Mouse (Mus musculus) ES-Bruce4 (cell line): ENCODE measurements around the gene Fyn. TPM values are rescaled to one million over a fixed set of nuclear protein-coding genes. Genes with fewer than 3 reads are reported as not detected.

Experiments
- H3K27ac ChIP-seq: 2 replicates; pipeline ENCODE4 v1.5.1; 2012; ENCODE audit warnings: low read length, inconsistent platforms; ENCODE audit not compliant: insufficient read depth
- H3K27me3 ChIP-seq: 2 replicates; pipeline ENCODE4 v1.6.1; 2012; ENCODE audit warnings: mild to moderate bottlenecking, low read length, inconsistent platforms; ENCODE audit not compliant: control insufficient read depth, poor library complexity, insufficient read depth, severe bottlenecking
- H3K36me3 ChIP-seq: 2 replicates; pipeline ENCODE4 v1.6.1; 2012; ENCODE audit warnings: inconsistent platforms, mild to moderate bottlenecking, low read length, moderate library complexity; ENCODE audit not compliant: control insufficient read depth, poor library complexity, insufficient read depth, severe bottlenecking
- H3K4me1 ChIP-seq: one replicate; pipeline ENCODE4 v1.8.1; 2011; ENCODE audit warnings: low read length; ENCODE audit not compliant: control insufficient read depth, insufficient read depth
- H3K4me3 ChIP-seq: 2 replicates; pipeline ENCODE4 v1.5.1; 2011; ENCODE audit warnings: low read depth, mild to moderate bottlenecking, low read length
- H3K9ac ChIP-seq: 2 replicates; pipeline ENCODE4 v1.6.1; 2012; ENCODE audit warnings: low read depth, mild to moderate bottlenecking, inconsistent platforms; ENCODE audit not compliant: poor library complexity, severe bottlenecking
- H3K9me3 ChIP-seq: replicated peaks from 2 replicates; pipeline ENCODE4 v1.6.1; 2012; ENCODE audit warnings: mild to moderate bottlenecking, low read length, inconsistent platforms; ENCODE audit not compliant: control insufficient read depth, poor library complexity, insufficient read depth, severe bottlenecking
- CTCF ChIP-seq: IDR thresholded peaks from one replicate; pipeline ENCODE4 v1.8.1; 2011; ENCODE audit warnings: low read depth, low read length
- EP300 ChIP-seq: IDR thresholded peaks from 2 replicates; pipeline ENCODE4 v1.6.1; 2011; ENCODE audit warnings: low read depth, low read length; ENCODE audit not compliant: insufficient read depth
- POLR2A ChIP-seq: IDR thresholded peaks from one replicate; pipeline ENCODE4 v1.8.1; 2011; ENCODE audit warnings: low read length; ENCODE audit not compliant: insufficient read depth
- polyA plus RNA-seq: library from polyadenylated mRNA; stranded (reverse); fragments of >200 nt; gene quantifications from 2 replicates; pipeline ENCODE4 v1.2.4, GENCODE M21; 2011; ENCODE audit warnings: low read depth; ENCODE audit not compliant: missing spikeins, insufficient read depth, insufficient read length

Fyn gene
- polyA plus RNA-seq, 1 experiment = 19.1 TPM

DNA sequence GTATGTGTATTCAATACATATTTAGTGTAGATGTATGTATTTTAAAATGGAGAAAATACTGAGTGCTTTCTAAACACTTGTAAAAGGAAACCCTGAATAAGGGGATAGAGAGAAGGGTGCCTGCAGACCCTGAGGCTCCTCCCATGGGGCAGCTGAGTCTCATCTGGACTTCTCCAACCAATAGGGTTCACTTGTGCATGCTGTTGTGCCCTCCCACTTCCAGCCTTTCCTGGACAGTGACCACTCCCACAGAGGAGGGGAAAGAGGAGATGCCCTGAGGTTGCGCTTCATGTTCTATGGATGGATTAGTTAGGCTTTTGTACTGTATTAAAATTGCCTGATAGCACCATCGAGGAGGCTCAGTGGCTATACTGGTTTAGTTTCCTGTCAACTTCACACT lies 213.7 kb downstream of the Fyn start:
- no peak for TF ChIP-seq POLR2A
- no peak for TF ChIP-seq CTCF
- no peak for TF ChIP-seq EP300
- Histone ChIP-seq H3K27me3 (no peaks in the 10 kb centered on the region), H3K9ac (no peak overlapping the region), H3K4me3 (no peak overlapping the region), H3K27ac (no peak overlapping the region), H3K4me1 (no peaks in the 10 kb centered on the region), H3K9me3 (no peaks in the 10 kb centered on the region), H3K36me3 (no peaks in the 10 kb centered on the region)

DNA sequence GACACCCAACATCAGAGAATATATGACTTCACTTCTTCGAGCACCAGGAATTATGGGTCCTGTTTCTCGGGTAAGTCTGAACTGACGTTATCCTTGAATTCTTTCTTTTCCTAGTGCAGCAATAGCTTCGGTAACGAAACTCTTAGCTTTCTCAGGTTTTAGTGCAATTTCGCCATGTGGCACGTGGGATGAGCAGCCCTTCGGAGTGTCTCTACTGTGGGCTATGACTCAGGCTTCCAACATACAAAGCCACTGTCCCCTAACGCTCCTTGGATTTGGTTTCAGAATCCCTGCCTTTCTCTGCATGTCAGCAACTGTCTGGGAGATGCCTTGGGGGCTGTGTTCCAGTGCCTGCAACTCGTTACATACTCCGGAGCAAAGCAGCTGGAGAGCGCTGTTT lies 215.1 kb downstream of the Fyn start:
- Histone ChIP-seq H3K9ac (no peak overlapping the region), H3K9me3 (no peaks in the 10 kb centered on the region), H3K36me3 (no peaks in the 10 kb centered on the region), H3K4me3 (no peak overlapping the region), H3K4me1 (no peaks in the 10 kb centered on the region), H3K27me3 (no peaks in the 10 kb centered on the region), H3K27ac (no peak overlapping the region)
- TF ChIP-seq CTCF = no peak
- TF ChIP-seq POLR2A = no peak
- TF ChIP-seq EP300 = no peak

DNA sequence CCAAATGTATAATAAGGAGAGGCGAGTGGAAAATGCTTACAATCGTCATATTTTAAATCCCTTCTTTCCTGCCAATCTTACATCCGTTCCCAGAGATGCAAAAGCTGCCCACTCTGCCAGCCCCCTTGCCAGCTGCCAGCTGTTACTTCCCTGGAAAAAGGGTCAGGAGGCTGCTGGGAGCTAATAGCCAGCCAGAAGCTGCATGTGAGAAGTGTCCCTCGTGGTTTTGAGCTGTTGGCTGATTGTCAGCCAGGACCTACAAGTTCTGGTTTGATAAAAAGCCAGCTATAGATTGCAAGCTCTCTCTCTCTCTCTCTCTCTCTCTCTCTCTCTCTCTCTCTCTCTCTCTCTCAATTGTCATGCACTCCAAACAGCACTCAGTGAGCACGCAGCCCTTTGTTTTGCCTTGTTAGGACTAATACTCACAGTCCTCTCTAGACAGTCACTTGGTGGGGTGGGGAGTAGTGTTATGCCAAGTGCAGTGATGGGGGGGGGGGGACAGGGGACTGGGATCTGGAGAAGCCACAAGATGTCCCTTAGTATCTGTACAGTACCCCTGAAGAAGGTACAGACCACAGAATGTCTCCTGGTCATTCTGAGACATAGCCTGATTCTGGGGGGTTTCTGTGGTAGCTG lies 218.8 kb downstream of the Fyn start:
- no peak overlapping the region for H3K9ac ChIP-seq
- no peaks in the 10 kb centered on the region for H3K27me3 ChIP-seq
- no peak for TF ChIP-seq CTCF
- TF ChIP-seq POLR2A = no peak
- TF ChIP-seq EP300 = no peak
- no peak overlapping the region for H3K27ac ChIP-seq
- H3K4me1 ChIP-seq = peaks cover 14% of the 10 kb centered on the region
- H3K36me3 ChIP-seq = no peaks in the 10 kb centered on the region
- no peak overlapping the region for H3K4me3 ChIP-seq
- H3K9me3 ChIP-seq = no peaks in the 10 kb centered on the region

- H3K9me3 ChIP-seq = peaks cover 3% of the 10 kb centered on the region
- H3K36me3 ChIP-seq = no peaks in the 10 kb centered on the region
- no peak overlapping the region for H3K4me3 ChIP-seq
- no peaks in the 10 kb centered on the region for H3K27me3 ChIP-seq
- H3K4me1 ChIP-seq = peaks cover 14% of the 10 kb centered on the region
- no peak overlapping the region for H3K9ac ChIP-seq
- H3K27ac ChIP-seq = no peak overlapping the region
- TF ChIP-seq EP300 (no peak), CTCF (no peak), POLR2A (no peak)
These were observed 219.5 kb downstream of the Fyn start for GRCm38 (mm10) chr10:39587973-39588746.

- H3K27me3 ChIP-seq = no peaks in the 10 kb centered on the region
- no peak overlapping the region for H3K27ac ChIP-seq
- H3K4me3 ChIP-seq = no peak overlapping the region
- peaks cover 14% of the 10 kb centered on the region for H3K4me1 ChIP-seq
- no peak overlapping the region for H3K9ac ChIP-seq
- H3K36me3 ChIP-seq = no peaks in the 10 kb centered on the region
- TF ChIP-seq POLR2A (no peak), EP300 (no peak), CTCF (no peak)
- H3K9me3 ChIP-seq = peaks cover 14% of the 10 kb centered on the region
These were observed 221.3 kb downstream of the Fyn start for GRCm38 (mm10) chr10:39589765-39590546.
